Mouse (Mus musculus): Measurements from ENCODE around the gene Serpinc1. TPM values are rescaled to one million over a fixed set of nuclear protein-coding genes. Genes with fewer than 3 reads are reported as not detected.
"Not testable (repeated sequence)": the region's sequence is repeated elsewhere in the genome, so short reads cannot be mapped to it uniquely, and the experiment has no call there.

Gene Serpinc1
- polyA plus RNA-seq, 1 experiment from 2014 or later = 0.42 TPM

- H3K79me2 ChIP-seq (ENCODE audit: inconsistent target) = no peaks in the 10 kb centered on the region
- H3K27ac ChIP-seq = no peak overlapping the region
- no peak overlapping the region for H3K4me3 ChIP-seq (ENCODE audit: inconsistent target)
- H3K36me3 ChIP-seq (ENCODE audit: inconsistent target) = no peaks in the 10 kb centered on the region
- WGBS (ENCODE audit: missing documents) = 88% methylated on average over 15 of the region's 15 CpGs
These were observed 11.0 kb downstream of the Serpinc1 start for GRCm38 (mm10) chr1:160989395-160989794.

DNA sequence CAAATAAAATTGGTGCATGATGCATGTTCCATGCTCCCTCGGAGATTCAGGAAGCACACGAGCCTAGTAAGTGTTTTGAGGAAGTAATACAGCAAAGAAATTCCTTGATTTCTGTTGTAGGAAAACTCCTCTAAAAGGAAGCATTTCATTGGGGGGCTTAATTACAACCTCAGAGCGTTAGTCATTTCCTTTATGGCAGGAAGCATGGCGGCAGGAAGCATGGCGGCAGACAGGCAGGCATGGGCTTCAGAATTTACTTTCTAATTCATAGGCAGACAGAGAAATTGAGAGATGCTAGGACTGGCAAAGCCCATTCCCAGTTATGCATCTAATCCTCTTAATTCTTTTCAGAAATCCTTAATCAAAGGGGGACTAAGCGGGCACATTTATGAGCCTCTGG lies 15.5 kb downstream of the Serpinc1 start:
- H3K4me3 ChIP-seq (ENCODE audit: inconsistent target) = no peak overlapping the region
- no peaks in the 10 kb centered on the region for H3K36me3 ChIP-seq (ENCODE audit: inconsistent target)
- H3K79me2 ChIP-seq (ENCODE audit: inconsistent target) = no peaks in the 10 kb centered on the region
- 41% methylated on average over 6 of the region's 6 CpGs for WGBS (ENCODE audit: missing documents)
- no peak overlapping the region for H3K27ac ChIP-seq

DNA sequence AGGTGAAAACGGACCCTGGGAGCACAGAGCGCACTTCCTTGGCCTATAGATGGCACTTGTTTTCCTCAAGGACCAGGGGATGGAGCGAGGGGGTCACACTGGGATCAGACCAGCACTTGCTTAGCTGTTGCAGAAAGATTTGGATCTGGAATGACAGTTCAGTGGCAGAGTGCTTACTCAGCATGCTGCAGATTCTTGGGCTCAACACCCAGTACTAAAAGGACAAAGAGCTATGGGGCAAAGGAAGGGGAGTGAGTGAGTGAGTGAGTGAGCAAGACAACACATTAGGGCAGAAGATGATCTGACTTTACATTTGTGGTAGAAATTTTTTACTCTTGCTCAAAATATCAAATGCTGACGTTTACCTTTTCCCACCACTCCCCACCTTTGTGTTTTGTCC lies 26.6 kb downstream of the Serpinc1 start:
- H3K79me2 ChIP-seq (ENCODE audit: inconsistent target) = no peaks in the 10 kb centered on the region
- 92% methylated on average over 4 of the region's 4 CpGs for WGBS (ENCODE audit: missing documents)
- no peak overlapping the region for H3K4me3 ChIP-seq (ENCODE audit: inconsistent target)
- H3K36me3 ChIP-seq (ENCODE audit: inconsistent target) = no peaks in the 10 kb centered on the region
- H3K27ac ChIP-seq = no peak overlapping the region

- H3K4me3 ChIP-seq (ENCODE audit: inconsistent target) = no peak overlapping the region
- H3K36me3 ChIP-seq (ENCODE audit: inconsistent target) = no peaks in the 10 kb centered on the region
- H3K79me2 ChIP-seq (ENCODE audit: inconsistent target) = no peaks in the 10 kb centered on the region
- no peak overlapping the region for H3K27ac ChIP-seq
- 49% methylated on average over 3 of the region's 3 CpGs for WGBS (ENCODE audit: missing documents)
These were observed 27.1 kb downstream of the Serpinc1 start for GRCm38 (mm10) chr1:161005526-161005925.

- Histone ChIP-seq H3K79me2 (ENCODE audit: inconsistent target) (no peaks in the 10 kb centered on the region), H3K36me3 (ENCODE audit: inconsistent target) (no peaks in the 10 kb centered on the region), H3K27ac (no peak overlapping the region), H3K4me3 (ENCODE audit: inconsistent target) (no peak overlapping the region)
- 91% methylated on average over 5 of the region's 5 CpGs for WGBS (ENCODE audit: missing documents)
These were observed 28.1 kb downstream of the Serpinc1 start for GRCm38 (mm10) chr1:161006471-161006870.

GRCm38 (mm10) chr1:161008038-161008437 lies 29.7 kb downstream of the Serpinc1 start:
- 89% methylated on average over 2 of the region's 2 CpGs for WGBS (ENCODE audit: missing documents)
- Histone ChIP-seq H3K27ac (no peak overlapping the region), H3K36me3 (ENCODE audit: inconsistent target) (peaks cover 4% of the 10 kb centered on the region; the same call in 1 of the 2 replicates), H3K4me3 (ENCODE audit: inconsistent target) (no peak overlapping the region), H3K79me2 (ENCODE audit: inconsistent target) (no peaks in the 10 kb centered on the region)

GRCm38 (mm10) chr1:161010436-161010835 lies 32.1 kb downstream of the Serpinc1 start:
- Histone ChIP-seq H3K4me3 (ENCODE audit: inconsistent target) (no peak overlapping the region), H3K27ac (no peak overlapping the region), H3K79me2 (ENCODE audit: inconsistent target) (no peaks in the 10 kb centered on the region), H3K36me3 (ENCODE audit: inconsistent target) (peaks cover 4% of the 10 kb centered on the region; the same call in 1 of the 2 replicates)
- WGBS (ENCODE audit: missing documents) = 90% methylated on average over 4 of the region's 4 CpGs

DNA sequence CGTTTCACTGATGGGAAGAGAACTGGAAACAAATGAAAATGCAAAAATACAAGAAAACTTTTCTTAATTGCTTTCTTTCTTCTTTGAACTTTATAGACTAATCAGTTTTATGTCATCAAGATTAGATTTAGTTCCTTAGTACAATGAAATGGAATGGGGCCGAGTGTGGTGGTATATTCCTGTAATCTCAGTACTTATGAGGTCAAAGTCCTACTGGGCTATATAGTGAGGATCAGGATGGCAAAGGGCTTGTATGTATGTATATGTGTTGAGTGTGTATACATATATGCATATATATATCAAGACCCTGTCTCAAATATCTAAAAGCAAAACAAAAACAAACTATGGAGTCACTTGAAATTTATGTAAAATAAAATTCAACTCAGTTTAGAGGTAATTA lies 38.0 kb downstream of the Serpinc1 start:
- H3K27ac ChIP-seq = no peak overlapping the region
- no peaks in the 10 kb centered on the region for H3K79me2 ChIP-seq (ENCODE audit: inconsistent target)
- H3K36me3 ChIP-seq (ENCODE audit: inconsistent target) = peaks cover 19% of the 10 kb centered on the region; the same call in 1 of the 2 replicates
- H3K4me3 ChIP-seq (ENCODE audit: inconsistent target) = no peak overlapping the region
- WGBS (ENCODE audit: missing documents) = 100% methylated on average over 2 of the region's 2 CpGs

DNA sequence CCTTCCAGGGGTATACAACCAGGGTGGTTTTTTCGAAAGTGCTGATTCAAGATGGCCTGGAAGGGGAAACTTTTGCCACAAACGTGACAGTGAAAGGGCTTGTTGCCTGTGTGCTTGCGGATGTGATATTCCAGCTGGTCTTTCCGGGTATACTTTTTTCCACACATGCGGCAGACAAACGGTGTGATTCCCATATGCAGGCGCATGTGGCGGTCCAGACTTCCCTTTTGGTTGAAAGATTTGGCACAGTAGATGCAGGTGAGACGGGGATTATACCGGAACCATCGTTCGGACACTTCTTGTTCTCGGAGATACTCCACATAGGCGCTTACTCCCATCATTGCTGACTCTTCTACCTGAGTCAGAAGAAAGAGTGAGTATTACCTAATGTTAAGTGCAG lies 41.7 kb downstream of the Serpinc1 start:
- WGBS (ENCODE audit: missing documents) = 93% methylated on average over 14 of the region's 14 CpGs
- Histone ChIP-seq H3K36me3 (ENCODE audit: inconsistent target) (peaks cover 15% of the 10 kb centered on the region; the same call in 1 of the 2 replicates), H3K79me2 (ENCODE audit: inconsistent target) (no peaks in the 10 kb centered on the region), H3K4me3 (ENCODE audit: inconsistent target) (no peak overlapping the region), H3K27ac (no peak overlapping the region)

DNA sequence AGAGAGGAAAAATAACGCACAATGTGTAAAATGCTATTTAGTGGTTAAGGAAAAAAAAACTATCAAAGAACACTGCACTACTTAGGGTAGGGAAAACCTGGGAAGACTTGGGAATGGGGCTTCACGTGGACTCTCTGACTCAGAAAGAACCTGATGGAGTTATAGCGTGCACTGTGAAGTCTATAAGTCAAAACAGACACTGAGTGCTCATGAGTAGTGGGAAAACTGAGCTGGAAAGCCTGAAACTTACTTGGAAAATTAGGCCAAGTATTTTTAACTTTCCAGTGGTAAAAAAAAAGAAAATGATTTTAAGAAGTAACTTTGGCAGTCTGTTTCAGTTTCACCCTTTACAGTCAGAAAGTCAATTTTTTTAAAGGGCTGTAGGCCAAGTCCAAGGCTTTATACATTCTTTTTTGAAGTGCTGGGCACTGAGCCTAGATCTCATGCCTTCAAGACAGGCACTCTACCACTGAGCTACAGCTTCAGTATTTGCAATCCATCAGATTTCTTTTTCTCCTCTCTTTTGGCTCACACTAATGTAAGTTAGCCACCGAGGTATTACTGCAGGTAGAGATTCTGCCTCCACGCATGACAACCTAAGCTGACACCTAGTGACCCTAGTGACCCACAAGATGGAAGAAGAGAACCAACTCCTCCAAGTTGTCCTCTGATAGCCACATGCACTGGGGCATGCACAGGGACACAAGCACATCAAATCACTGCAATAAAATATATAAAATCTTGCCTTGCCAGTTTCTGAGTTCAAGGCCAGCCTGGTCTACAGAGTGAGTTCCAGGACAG lies 47.2 kb downstream of the Serpinc1 start:
- Histone ChIP-seq H3K4me3 (ENCODE audit: inconsistent target) (no peak overlapping the region), H3K27ac (no peak overlapping the region), H3K79me2 (ENCODE audit: inconsistent target) (no peaks in the 10 kb centered on the region), H3K36me3 (ENCODE audit: inconsistent target) (peaks cover 5% of the 10 kb centered on the region; the same call in 1 of the 2 replicates)
- WGBS (ENCODE audit: missing documents) = 94% methylated on average over 5 of the region's 5 CpGs

DNA sequence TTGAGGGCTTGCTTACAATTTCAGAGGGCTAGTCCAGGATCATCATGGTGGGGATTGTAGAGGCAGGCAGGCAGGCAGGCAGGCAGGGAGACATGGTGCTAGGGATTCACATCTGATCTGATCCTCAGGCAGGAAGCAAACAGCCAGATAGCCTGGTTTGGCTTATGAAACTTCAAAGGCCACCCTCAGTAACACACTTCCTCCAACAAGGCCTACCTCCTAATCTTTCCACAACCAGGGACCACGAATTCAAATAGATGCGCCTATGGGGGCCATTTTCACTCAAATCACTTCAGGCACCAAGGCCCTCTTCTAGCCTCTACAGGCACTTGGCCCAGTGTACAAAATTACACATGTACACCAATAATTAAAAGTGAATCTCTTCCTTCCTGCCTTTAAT lies 48.8 kb downstream of the Serpinc1 start:
- Histone ChIP-seq H3K79me2 (ENCODE audit: inconsistent target) (no peaks in the 10 kb centered on the region), H3K36me3 (ENCODE audit: inconsistent target) (peaks cover 8% of the 10 kb centered on the region; the same call in 1 of the 2 replicates), H3K27ac (no peak overlapping the region), H3K4me3 (ENCODE audit: inconsistent target) (no peak overlapping the region)
- WGBS (ENCODE audit: missing documents) = 78% methylated on average over 2 of the region's 2 CpGs

DNA sequence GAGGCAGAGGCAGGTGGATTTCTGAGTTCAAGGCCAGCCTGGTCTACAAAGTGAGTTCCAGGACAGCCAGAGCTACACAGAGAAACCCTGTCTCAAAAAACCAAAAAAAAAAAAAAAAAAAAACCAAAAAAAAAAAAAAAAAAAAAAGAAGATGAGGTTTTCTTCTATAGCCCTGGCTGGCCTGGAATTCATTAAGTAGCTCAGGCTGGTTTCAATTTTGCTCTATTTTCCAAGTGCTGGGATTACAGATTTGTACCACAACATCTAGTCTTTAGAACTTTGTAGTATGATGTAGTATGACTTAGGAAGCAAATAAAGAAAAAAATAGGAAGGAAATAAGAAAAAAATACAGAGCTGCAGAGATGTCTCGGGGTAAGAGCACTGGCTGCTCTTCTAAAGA lies 50.0 kb downstream of the Serpinc1 start:
- WGBS (ENCODE audit: missing documents) = 64% methylated on average over 1 of the region's 1 CpGs
- not testable (repeated sequence) for H3K4me3 ChIP-seq (ENCODE audit: inconsistent target); H3K36me3 ChIP-seq (ENCODE audit: inconsistent target); H3K79me2 ChIP-seq (ENCODE audit: inconsistent target); H3K27ac ChIP-seq

DNA sequence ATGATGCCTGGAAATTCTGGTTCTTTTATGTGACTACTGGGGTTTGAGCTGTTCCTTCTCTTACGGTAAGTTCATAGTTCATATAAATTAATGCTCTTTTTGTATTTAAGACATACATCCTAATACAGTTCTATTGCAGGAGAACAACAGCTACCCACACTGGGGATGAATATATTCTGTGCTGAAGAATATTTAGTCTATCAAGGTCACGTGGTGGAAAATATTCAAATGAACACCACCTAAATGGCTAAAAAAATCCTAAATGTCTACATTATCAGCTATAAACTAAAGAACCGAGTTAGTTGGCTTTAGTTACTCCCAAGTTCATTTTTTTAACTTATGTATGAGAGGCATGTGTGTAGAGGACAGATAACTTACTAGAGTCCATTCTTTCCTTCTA lies 51.7 kb downstream of the Serpinc1 start:
- Histone ChIP-seq H3K4me3 (ENCODE audit: inconsistent target) (no peak overlapping the region), H3K36me3 (ENCODE audit: inconsistent target) (peaks cover 8% of the 10 kb centered on the region; the same call in 1 of the 2 replicates), H3K27ac (no peak overlapping the region), H3K79me2 (ENCODE audit: inconsistent target) (no peaks in the 10 kb centered on the region; the same call in 1 of the 2 replicates)
- WGBS (ENCODE audit: missing documents) = 98% methylated on average over 3 of the region's 3 CpGs

DNA sequence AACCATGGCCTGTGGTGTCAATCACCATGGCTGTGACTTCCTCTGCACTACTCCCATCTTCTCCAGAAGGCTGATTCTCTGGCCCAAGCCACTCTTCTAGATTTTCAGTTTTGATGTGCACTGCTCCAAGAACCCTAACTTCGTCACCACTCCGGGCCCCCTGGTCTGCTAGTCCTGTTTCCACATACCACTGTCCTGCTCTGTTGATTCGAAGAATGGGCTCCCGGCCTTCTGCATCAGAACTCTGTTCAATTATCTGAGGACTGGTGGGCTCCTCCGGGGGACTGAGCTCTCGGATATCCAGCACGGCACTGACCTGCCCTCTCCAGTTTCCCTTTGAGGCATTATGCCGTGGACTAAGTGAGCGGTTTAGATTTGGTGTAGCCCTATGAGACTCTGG lies 53.5 kb downstream of the Serpinc1 start:
- no peak overlapping the region for H3K4me3 ChIP-seq (ENCODE audit: inconsistent target)
- H3K36me3 ChIP-seq (ENCODE audit: inconsistent target) = peaks cover 12% of the 10 kb centered on the region; the same call in 1 of the 2 replicates
- no peak overlapping the region for H3K27ac ChIP-seq
- 86% methylated on average over 9 of the region's 9 CpGs for WGBS (ENCODE audit: missing documents)
- peaks cover 15% of the 10 kb centered on the region for H3K79me2 ChIP-seq (ENCODE audit: inconsistent target)

GRCm38 (mm10) chr1:161032345-161032744 lies 54.0 kb downstream of the Serpinc1 start:
- H3K4me3 ChIP-seq (ENCODE audit: inconsistent target) = no peak overlapping the region
- no peak overlapping the region for H3K27ac ChIP-seq
- WGBS (ENCODE audit: missing documents) = 73% methylated on average over 7 of the region's 7 CpGs
- peaks cover 16% of the 10 kb centered on the region for H3K36me3 ChIP-seq (ENCODE audit: inconsistent target)
- H3K79me2 ChIP-seq (ENCODE audit: inconsistent target) = peaks cover 15% of the 10 kb centered on the region
